Mouse (Mus musculus): ENCODE data around the gene Luc7l.

DNA sequence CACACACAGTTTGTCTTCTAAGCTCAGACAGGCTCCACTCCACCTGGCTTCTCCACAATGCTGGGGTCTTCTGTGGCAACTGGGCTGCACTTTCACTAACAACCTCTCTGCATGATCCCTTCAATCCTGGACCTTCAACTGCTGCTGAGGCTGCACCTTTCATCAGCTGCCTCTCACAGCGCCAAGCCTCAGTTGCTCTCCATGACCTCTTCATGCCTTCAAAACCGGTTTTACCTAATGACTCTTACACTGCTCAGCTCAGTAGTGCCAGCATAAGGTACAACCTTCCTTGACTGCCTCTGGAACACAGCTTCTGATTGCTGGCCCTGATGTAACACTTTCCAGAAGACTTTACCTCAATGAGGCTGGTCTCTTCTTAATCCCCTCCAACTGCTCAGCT lies 31.2 kb upstream of the Luc7l start:
- TF ChIP-seq POLR2A (IDR thresholded peaks at IDR 0.05; ENCODE audit: low read depth, low read length) (no peak), CTCF (IDR thresholded peaks at IDR 0.05; ENCODE audit: extremely low read depth, insufficient read depth, insufficient read length, insufficient replicate concordance) (no peak)

Measured in spleen, adult 2 months (tissue).